Comparison of ENCODE assay signal across 20 mouse cellular contexts in genomic region chr2:102721859-102722258, GRCm38 (mm10).
"Had no signal": no experiment of that assay in that cellular context is flagged by ENCODE, and none has a peak within 500 bp of the region (broad histone marks: within the 10 kb centered on the region; RNA-seq: fewer than 3 reads in every experiment).

No protein-coding gene starts in this region.

- H3K4me3 ChIP-seq: layer of hippocampus, adult 2 months; limb, embryonic 10.5 days; limb, embryonic 13.5 days; liver, embryonic 13.5 days; lung, embryonic 15.5 days had no signal

- H3K9ac ChIP-seq: limb, embryonic 13.5 days; liver, embryonic 13.5 days; lung, embryonic 15.5 days had no signal

- H3K36me3 ChIP-seq: limb, embryonic 10.5 days; limb, embryonic 13.5 days; liver, embryonic 13.5 days; lung, embryonic 15.5 days had no signal

- H3K9me3 ChIP-seq: limb, embryonic 10.5 days; limb, embryonic 13.5 days; liver, embryonic 13.5 days; lung, embryonic 15.5 days had no signal

- H3K27ac ChIP-seq: kidney, postnatal 0 days; layer of hippocampus, adult 2 months; limb, embryonic 10.5 days; limb, embryonic 13.5 days; liver, embryonic 13.5 days; lung, embryonic 15.5 days; stomach, postnatal 0 days had no signal

- DNase-seq: kidney, adult 2 months; kidney, postnatal 25 days; layer of hippocampus, adult 9-11 months; liver, embryonic 13.5 days; lung, adult 18-20 months; lung, postnatal 10 days; lung, postnatal 4 days; midbrain, embryonic 14.5 days; right cerebral cortex, postnatal 14 days; right cerebral cortex, postnatal 4 days; thymus, adult 2 months; thymus, postnatal 14 days; thymus, postnatal 4 days had no signal

- H3K4me1 ChIP-seq: limb, embryonic 10.5 days; limb, embryonic 13.5 days; liver, embryonic 13.5 days; lung, embryonic 15.5 days had no signal

- H3K27me3 ChIP-seq: liver, embryonic 13.5 days; lung, embryonic 15.5 days had no signal

- H3K4me2 ChIP-seq: limb, embryonic 13.5 days; liver, embryonic 13.5 days; lung, embryonic 15.5 days; midbrain, embryonic 11.5 days had no signal
